Mouse (Mus musculus): ENCODE data around the gene Ctnna3. TPM values are rescaled to one million over a fixed set of nuclear protein-coding genes. Genes with fewer than 3 reads are reported as not detected.

Gene Ctnna3
- polyA plus RNA-seq, 2 experiments, result 0.03 TPM; not detected in 1

DNA sequence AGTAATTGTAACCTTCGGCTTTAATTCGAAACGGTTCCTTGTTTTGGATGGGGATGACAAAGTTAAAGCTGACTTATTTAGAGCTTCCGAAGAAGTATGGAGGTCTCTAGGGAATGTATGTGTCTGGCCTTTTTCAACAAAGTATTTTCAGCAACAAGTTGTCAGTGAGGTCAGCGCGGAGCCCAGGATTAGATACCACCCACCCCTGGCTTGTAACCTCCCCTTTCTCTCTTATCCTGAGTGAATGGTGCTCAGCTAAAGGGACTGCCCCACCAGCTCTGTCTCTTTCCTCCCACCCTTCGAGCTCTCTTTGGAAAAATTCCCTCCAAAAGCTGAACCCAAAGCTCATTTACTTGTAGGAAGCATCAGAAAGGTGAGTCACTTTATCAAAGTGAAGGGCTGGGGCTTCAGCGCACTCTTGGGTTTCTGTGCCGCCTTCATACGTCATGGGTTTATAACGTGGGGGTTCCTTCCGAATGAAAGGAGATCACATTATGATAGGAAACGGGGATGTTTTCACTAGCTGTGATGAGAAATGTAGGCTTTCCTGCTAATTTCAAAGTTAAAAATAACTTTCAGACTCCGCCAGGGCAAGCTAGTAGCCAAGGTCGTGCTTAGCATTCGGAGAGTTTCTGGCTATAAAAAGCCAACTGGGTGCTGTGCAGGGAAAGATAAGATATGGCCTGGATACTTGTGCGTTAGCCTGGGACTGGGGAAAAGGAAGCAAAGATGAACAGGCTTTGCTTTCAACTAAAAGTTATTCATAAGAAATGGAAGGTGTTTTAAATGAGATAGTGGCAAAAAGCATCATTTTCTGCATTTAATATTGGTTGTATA, 27.6 kb downstream of the Ctnna3 start:
- Histone ChIP-seq H3K4me2 (ENCODE audit: low read depth) (no peak overlapping the region), H3K9ac (replicated peaks) (no peak overlapping the region), H3K4me1 (replicated peaks; ENCODE audit: control insufficient read depth in 2 of 2, insufficient read depth in 2 of 2, low read length in 1 of 2) (no peaks in the 10 kb centered on the region), H3K9me3 (ENCODE audit: control insufficient read depth, low read length) (no peaks in the 10 kb centered on the region), H3K36me3 (replicated peaks; ENCODE audit: control insufficient read depth, insufficient read depth, low read depth) (no peaks in the 10 kb centered on the region), H3K4me3 (ENCODE audit: insufficient read depth in 1 of 2, low read depth in 2 of 2, low read length in 2 of 2) (no peak overlapping the region), H3K27me3 (ENCODE audit: control insufficient read depth, insufficient read depth, low read length) (no peaks in the 10 kb centered on the region), H3K27ac (no peak overlapping the region)
- TF ChIP-seq CTCF (IDR thresholded peaks at IDR 0.05; ENCODE audit: low read depth) (no peak), EP300 (IDR thresholded peaks at IDR 0.05; ENCODE audit: low read depth) (no peak)
- 52% methylated on average over 17 of the region's 17 CpGs for WGBS (ENCODE audit: insufficient replicate concordance)
- no peak for DNase-seq (ENCODE audit: low read depth in 3 of 3, low spot score in 3 of 3)
- ATAC-seq (ENCODE audit: insufficient read depth), result no peak

GRCm38 (mm10) chr10:63460935-63461334, 31.0 kb downstream of the Ctnna3 start:
- H3K4me1 ChIP-seq (replicated peaks; ENCODE audit: control insufficient read depth in 2 of 2, insufficient read depth in 2 of 2, low read length in 1 of 2), result no peaks in the 10 kb centered on the region
- H3K27ac ChIP-seq, result no peak overlapping the region
- DNase-seq (ENCODE audit: low read depth in 3 of 3, low spot score in 3 of 3), result no peak
- no peaks in the 10 kb centered on the region for H3K27me3 ChIP-seq (ENCODE audit: control insufficient read depth, insufficient read depth, low read length)
- no peak overlapping the region for H3K4me3 ChIP-seq (ENCODE audit: insufficient read depth in 1 of 2, low read depth in 2 of 2, low read length in 2 of 2)
- H3K36me3 ChIP-seq (replicated peaks; ENCODE audit: control insufficient read depth, insufficient read depth, low read depth), result no peaks in the 10 kb centered on the region
- TF ChIP-seq CTCF (IDR thresholded peaks at IDR 0.05; ENCODE audit: low read depth), result no peak
- no peak for TF ChIP-seq EP300 (IDR thresholded peaks at IDR 0.05; ENCODE audit: low read depth)
- H3K9ac ChIP-seq (replicated peaks), result no peak overlapping the region
- no peaks in the 10 kb centered on the region for H3K9me3 ChIP-seq (ENCODE audit: control insufficient read depth, low read length)
- WGBS (ENCODE audit: insufficient replicate concordance), result 56% methylated on average over 5 of the region's 5 CpGs
- no peak overlapping the region for H3K4me2 ChIP-seq (ENCODE audit: low read depth)
- ATAC-seq (ENCODE audit: insufficient read depth), result no peak

DNA sequence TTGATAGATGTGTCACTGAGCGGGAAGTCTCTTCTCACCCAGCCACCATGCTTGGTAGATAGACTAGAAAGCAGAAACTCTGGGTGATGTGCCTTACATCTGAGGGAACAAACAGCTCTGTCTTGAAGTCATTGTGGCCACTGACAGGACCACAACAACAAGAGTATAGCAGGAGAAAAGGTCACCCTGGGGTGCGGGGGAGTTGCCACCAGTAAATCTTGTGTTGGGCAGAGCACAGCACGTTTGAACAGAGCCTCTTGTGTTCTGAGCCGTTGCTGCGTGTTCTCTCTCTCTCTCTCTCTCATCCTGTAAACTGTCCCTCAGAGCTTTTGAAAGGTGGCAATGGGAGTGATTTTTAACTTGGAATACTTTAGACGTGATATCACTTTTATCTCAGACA, 42.6 kb downstream of the Ctnna3 start:
- Histone ChIP-seq H3K4me1 (replicated peaks; ENCODE audit: control insufficient read depth in 2 of 2, insufficient read depth in 2 of 2, low read length in 1 of 2) (no peaks in the 10 kb centered on the region), H3K27me3 (ENCODE audit: control insufficient read depth, insufficient read depth, low read length) (no peaks in the 10 kb centered on the region), H3K4me2 (ENCODE audit: low read depth) (no peak overlapping the region), H3K9me3 (ENCODE audit: control insufficient read depth, low read length) (no peaks in the 10 kb centered on the region), H3K36me3 (replicated peaks; ENCODE audit: control insufficient read depth, insufficient read depth, low read depth) (no peaks in the 10 kb centered on the region), H3K27ac (no peak overlapping the region), H3K9ac (replicated peaks) (no peak overlapping the region), H3K4me3 (ENCODE audit: insufficient read depth in 1 of 2, low read depth in 2 of 2, low read length in 2 of 2) (no peak overlapping the region)
- WGBS (ENCODE audit: insufficient replicate concordance), result 59% methylated on average over 6 of the region's 6 CpGs
- DNase-seq (ENCODE audit: low read depth in 3 of 3, low spot score in 3 of 3) (no peak), ATAC-seq (ENCODE audit: insufficient read depth) (no peak)
- TF ChIP-seq EP300 (IDR thresholded peaks at IDR 0.05; ENCODE audit: low read depth), result no peak
- TF ChIP-seq CTCF (IDR thresholded peaks at IDR 0.05; ENCODE audit: low read depth), result no peak

DNA sequence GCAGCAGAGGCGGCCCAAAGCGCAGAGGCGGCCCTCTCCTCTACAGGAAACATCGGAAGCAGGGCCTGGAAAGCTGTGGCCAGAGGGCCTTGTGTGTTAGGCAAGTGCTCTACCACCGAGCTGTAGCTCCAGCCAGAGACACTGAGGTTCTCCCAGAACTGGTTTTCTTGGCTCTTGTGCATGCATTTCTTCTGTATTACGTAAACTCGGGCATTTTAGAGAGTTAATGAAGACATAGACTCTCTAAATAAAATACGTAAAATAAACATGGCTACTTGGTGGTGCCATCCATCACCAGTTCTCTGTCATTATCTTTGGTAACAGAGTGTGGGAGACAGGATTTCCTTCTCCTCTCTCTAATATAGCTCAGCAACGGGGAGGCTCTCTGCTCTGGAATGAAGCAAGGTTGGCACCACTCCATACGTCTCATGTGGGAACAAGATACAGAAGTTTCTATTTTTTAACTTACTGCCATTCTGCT, 46.3 kb downstream of the Ctnna3 start:
- DNase-seq (ENCODE audit: low read depth in 3 of 3, low spot score in 3 of 3), result no peak
- Histone ChIP-seq H3K4me1 (replicated peaks; ENCODE audit: control insufficient read depth in 2 of 2, insufficient read depth in 2 of 2, low read length in 1 of 2) (no peaks in the 10 kb centered on the region), H3K4me2 (ENCODE audit: low read depth) (no peak overlapping the region), H3K9me3 (ENCODE audit: control insufficient read depth, low read length) (no peaks in the 10 kb centered on the region), H3K27ac (no peak overlapping the region), H3K27me3 (ENCODE audit: control insufficient read depth, insufficient read depth, low read length) (no peaks in the 10 kb centered on the region), H3K36me3 (replicated peaks; ENCODE audit: control insufficient read depth, insufficient read depth, low read depth) (no peaks in the 10 kb centered on the region), H3K9ac (replicated peaks) (no peak overlapping the region), H3K4me3 (ENCODE audit: insufficient read depth in 1 of 2, low read depth in 2 of 2, low read length in 2 of 2) (no peak overlapping the region)
- TF ChIP-seq EP300 (IDR thresholded peaks at IDR 0.05; ENCODE audit: low read depth) (no peak), CTCF (IDR thresholded peaks at IDR 0.05; ENCODE audit: low read depth) (no peak)
- ATAC-seq (ENCODE audit: insufficient read depth), result no peak
- 34% methylated on average over 10 of the region's 10 CpGs for WGBS (ENCODE audit: insufficient replicate concordance)

DNA sequence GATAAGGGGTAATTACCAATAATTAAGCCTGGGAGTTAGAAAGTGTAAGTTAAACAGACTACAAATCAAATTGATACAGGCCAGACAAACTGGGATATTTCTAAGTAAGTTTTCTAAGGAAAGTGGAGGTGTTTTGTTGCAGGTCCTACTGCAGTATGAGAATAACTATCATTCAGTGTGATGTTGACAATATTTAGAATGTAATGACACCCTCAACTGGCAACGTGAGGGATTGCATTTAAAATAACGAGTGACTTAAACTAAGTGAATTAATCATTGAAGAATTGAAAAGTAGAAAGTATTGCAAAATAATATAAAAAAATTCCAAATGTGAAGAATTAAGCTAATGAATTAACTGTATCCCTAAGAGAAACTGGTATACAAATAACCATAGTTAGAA, 49.0 kb downstream of the Ctnna3 start:
- Histone ChIP-seq H3K27ac (no peak overlapping the region), H3K27me3 (ENCODE audit: control insufficient read depth, insufficient read depth, low read length) (no peaks in the 10 kb centered on the region), H3K36me3 (replicated peaks; ENCODE audit: control insufficient read depth, insufficient read depth, low read depth) (no peaks in the 10 kb centered on the region), H3K4me3 (ENCODE audit: insufficient read depth in 1 of 2, low read depth in 2 of 2, low read length in 2 of 2) (no peak overlapping the region), H3K4me2 (ENCODE audit: low read depth) (no peak overlapping the region), H3K9ac (replicated peaks) (no peak overlapping the region), H3K9me3 (ENCODE audit: control insufficient read depth, low read length) (no peaks in the 10 kb centered on the region), H3K4me1 (replicated peaks; ENCODE audit: control insufficient read depth in 2 of 2, insufficient read depth in 2 of 2, low read length in 1 of 2) (no peaks in the 10 kb centered on the region)
- 25% methylated on average over 2 of the region's 2 CpGs for WGBS (ENCODE audit: insufficient replicate concordance)
- DNase-seq (ENCODE audit: low read depth in 3 of 3, low spot score in 3 of 3), result no peak
- TF ChIP-seq CTCF (IDR thresholded peaks at IDR 0.05; ENCODE audit: low read depth) (no peak), EP300 (IDR thresholded peaks at IDR 0.05; ENCODE audit: low read depth) (no peak)
- ATAC-seq (ENCODE audit: insufficient read depth), result no peak
